Mouse (Mus musculus) heart, postnatal 10 days (tissue): ENCODE results near the gene Gm15140. TPM values are rescaled to one million over a fixed set of nuclear protein-coding genes. Genes with fewer than 3 reads are reported as not detected.
"Not testable (repeated sequence)": the region's sequence is repeated elsewhere in the genome, so short reads cannot be mapped to it uniquely, and the experiment has no call there.

Experiments
- DNase-seq, 2 experiments: peaks; one replicate each; pipeline ENCODE4 v3.0.0; 2021
- intact Hi-C: fragments of 180-260 bp; cut with DNase I; formaldehyde crosslinking; loops from one replicate; pipeline ENCODE4 v1.15.1; 2025
- total RNA-seq, 2 experiments: library from RNA; stranded (reverse); gene quantifications; 2 replicates each; pipeline ENCODE4 v1.2.3; 2021

Gm15140 gene
- not detected for total RNA-seq

- intact Hi-C loops: not testable (repeated sequence)
Observed at GRCm38 (mm10) chrX:154120585-154120984, at the start of gene Gm15140. Gm15140 (minus strand) TSS chrX:154120685.

More at GRCm38 (mm10) chrX:154120585-154120984, at the start of gene Gm15140:
- DNase-seq: not testable (repeated sequence)

Other genes starting within 250 kb of the Gm15140 start
- not detected for gene Samt1, start 108.0 kb downstream of the Gm15140 start, total RNA-seq
- not detected for gene 4921511M17Rik, start 86.9 kb downstream of the Gm15140 start, total RNA-seq
- not detected for gene Gm10057, start 65.6 kb downstream of the Gm15140 start, total RNA-seq
- gene 4930524N10Rik, start 222.7 kb upstream of the Gm15140 start, total RNA-seq: not detected